Mouse (Mus musculus): Measurements from ENCODE around the gene Galnt14. TPM values are rescaled to one million over a fixed set of nuclear protein-coding genes. Genes with fewer than 3 reads are reported as not detected.

Gene Galnt14
- total RNA-seq, 2 experiments from 2014 or later: 18.2 to 19.1 TPM

GRCm38 (mm10) chr17:73686292-73686691, 24.0 kb downstream of the Galnt14 start:
- intact Hi-C loops (cut with DNase I): no loop called here
- DNase-seq (ENCODE audit: low spot score in 2 of 2): no peak

- DNase-seq (ENCODE audit: low spot score in 2 of 2): peak; percentile 45 to 56
- intact Hi-C loops (cut with DNase I): no loop called here
Observed at GRCm38 (mm10) chr17:73684746-73685145, 25.5 kb downstream of the Galnt14 start.

- no peak for DNase-seq (ENCODE audit: low spot score in 2 of 2)
- intact Hi-C loops (cut with DNase I): no loop called here
Observed at GRCm38 (mm10) chr17:73671921-73672320, 38.3 kb downstream of the Galnt14 start.

GRCm38 (mm10) chr17:73670048-73670447, 40.2 kb downstream of the Galnt14 start:
- intact Hi-C loops (cut with DNase I): no loop called here
- DNase-seq (ENCODE audit: low spot score in 2 of 2): no peak

- intact Hi-C loops (cut with DNase I): no loop called here
- DNase-seq (ENCODE audit: low spot score in 2 of 2): no peak
Observed at GRCm38 (mm10) chr17:73668996-73669395, 41.3 kb downstream of the Galnt14 start.

GRCm38 (mm10) chr17:73663237-73663636, 47.0 kb downstream of the Galnt14 start:
- no peak for DNase-seq (ENCODE audit: low spot score in 2 of 2)
- intact Hi-C loops (cut with DNase I): no loop called here

GRCm38 (mm10) chr17:73658731-73659445, 51.4 kb downstream of the Galnt14 start:
- no peak for DNase-seq (ENCODE audit: low spot score in 2 of 2)
- intact Hi-C loops (cut with DNase I): no loop called here

GRCm38 (mm10) chr17:73656373-73656772, 53.9 kb downstream of the Galnt14 start:
- DNase-seq (ENCODE audit: low spot score in 2 of 2): no peak
- intact Hi-C loops (cut with DNase I): no loop called here

GRCm38 (mm10) chr17:73654261-73654660, 56.0 kb downstream of the Galnt14 start:
- intact Hi-C loops (cut with DNase I): no loop called here
- DNase-seq (ENCODE audit: low spot score in 2 of 2): no peak

- intact Hi-C loops (cut with DNase I): no loop called here
- peak in 1 of 2 experiments; percentile 16 for DNase-seq (ENCODE audit: low spot score in 2 of 2)
Observed at GRCm38 (mm10) chr17:73649371-73649770, 60.9 kb downstream of the Galnt14 start.

- intact Hi-C loops (cut with DNase I): no loop called here
Observed at GRCm38 (mm10) chr17:73641676-73642075, 68.6 kb downstream of the Galnt14 start.

GRCm38 (mm10) chr17:73640117-73640480, 70.2 kb downstream of the Galnt14 start:
- no peak for DNase-seq (ENCODE audit: low spot score in 2 of 2)
- intact Hi-C loops (cut with DNase I): no loop called here

More at GRCm38 (mm10) chr17:73641676-73642075, 68.6 kb downstream of the Galnt14 start:
- no peak for DNase-seq (ENCODE audit: low spot score in 2 of 2)

GRCm38 (mm10) chr17:73639401-73640116, 70.7 kb downstream of the Galnt14 start:
- DNase-seq (ENCODE audit: low spot score in 2 of 2): no peak
- intact Hi-C loops (cut with DNase I): no loop called here

GRCm38 (mm10) chr17:73636988-73637387, 73.3 kb downstream of the Galnt14 start:
- intact Hi-C loops (cut with DNase I): no loop called here

GRCm38 (mm10) chr17:73634896-73635295, 75.4 kb downstream of the Galnt14 start:
- no peak for DNase-seq (ENCODE audit: low spot score in 2 of 2)
- intact Hi-C loops (cut with DNase I): no loop called here

More at GRCm38 (mm10) chr17:73636988-73637387, 73.3 kb downstream of the Galnt14 start:
- no peak for DNase-seq (ENCODE audit: low spot score in 2 of 2)

- DNase-seq (ENCODE audit: low spot score in 2 of 2): no peak
- intact Hi-C loops (cut with DNase I): no loop called here
Observed at GRCm38 (mm10) chr17:73633991-73634710, 76.1 kb downstream of the Galnt14 start.

GRCm38 (mm10) chr17:73628263-73628914, 81.9 kb downstream of the Galnt14 start:
- intact Hi-C loops (cut with DNase I): no loop called here
- no peak for DNase-seq (ENCODE audit: low spot score in 2 of 2)

- DNase-seq (ENCODE audit: low spot score in 2 of 2): no peak
- intact Hi-C loops (cut with DNase I): no loop called here
Observed at GRCm38 (mm10) chr17:73626912-73627311, 83.3 kb downstream of the Galnt14 start.

GRCm38 (mm10) chr17:73620049-73620448, 90.2 kb downstream of the Galnt14 start:
- intact Hi-C loops (cut with DNase I): no loop called here
- DNase-seq (ENCODE audit: low spot score in 2 of 2): no peak
